Mouse (Mus musculus): Measurements from ENCODE around the gene Opa3. TPM values are rescaled to one million over a fixed set of nuclear protein-coding genes. Genes with fewer than 3 reads are reported as not detected.

Gene Opa3
- 7.3 and 11.6 TPM in 2 replicates for polyA plus RNA-seq (2012; ENCODE audit: insufficient read depth, low replicate concordance)

GRCm38 (mm10) chr7:19227883-19228792 lies at the start of gene Opa3:
Gene Opa3 (plus strand): TSS chr7:19228334.
- Histone ChIP-seq H3K27me3 (replicated peaks) (no peaks in the 10 kb centered on the region), H3K36me3 (replicated peaks; ENCODE audit: low read length) (peaks cover 50% of the 10 kb centered on the region), H3K9me3 (no peaks in the 10 kb centered on the region), H3K4me3 (replicated peaks) (peak within 1 kb of the TSS; percentile 96), H3K4me1 (peaks cover 79% of the 10 kb centered on the region)
- TF ChIP-seq GATA1 (IDR thresholded peaks at IDR 0.05; ENCODE audit: borderline replicate concordance, low read length): no peak
- TF ChIP-seq FLI1 (IDR thresholded peaks at IDR 0.05; ENCODE audit: low read length): no peak

GRCm38 (mm10) chr7:19178443-19179092 lies 49.6 kb upstream of the Opa3 start:
- peak overlapping the region; percentile 89 for H3K4me3 ChIP-seq (replicated peaks)

GRCm38 (mm10) chr7:19179173-19179572 lies 49.0 kb upstream of the Opa3 start:
- TF ChIP-seq FLI1 (IDR thresholded peaks at IDR 0.05; ENCODE audit: low read length): no peak
- Histone ChIP-seq H3K4me3 (replicated peaks) (peak overlapping the region; percentile 89), H3K36me3 (replicated peaks; ENCODE audit: low read length) (peaks cover 20% of the 10 kb centered on the region), H3K27me3 (replicated peaks) (peaks cover 34% of the 10 kb centered on the region), H3K4me1 (peaks cover 80% of the 10 kb centered on the region), H3K9me3 (no peaks in the 10 kb centered on the region)

More at GRCm38 (mm10) chr7:19178443-19179092, 49.6 kb upstream of the Opa3 start:
- peaks cover 14% of the 10 kb centered on the region for H3K36me3 ChIP-seq (replicated peaks; ENCODE audit: low read length)
- peaks cover 39% of the 10 kb centered on the region for H3K27me3 ChIP-seq (replicated peaks)
- peaks cover 74% of the 10 kb centered on the region for H3K4me1 ChIP-seq
- no peaks in the 10 kb centered on the region for H3K9me3 ChIP-seq
- TF ChIP-seq FLI1 (IDR thresholded peaks at IDR 0.05; ENCODE audit: low read length) (no peak), GATA1 (IDR thresholded peaks at IDR 0.05; ENCODE audit: borderline replicate concordance, low read length) (no peak)

- no peak for TF ChIP-seq GATA1 (IDR thresholded peaks at IDR 0.05; ENCODE audit: borderline replicate concordance, low read length)
- no peak for TF ChIP-seq FLI1 (IDR thresholded peaks at IDR 0.05; ENCODE audit: low read length)
- Histone ChIP-seq H3K4me3 (replicated peaks) (peak overlapping the region; percentile 89), H3K9me3 (no peaks in the 10 kb centered on the region), H3K27me3 (replicated peaks) (peaks cover 34% of the 10 kb centered on the region), H3K36me3 (replicated peaks; ENCODE audit: low read length) (peaks cover 28% of the 10 kb centered on the region), H3K4me1 (peaks cover 87% of the 10 kb centered on the region)
Observed at GRCm38 (mm10) chr7:19179936-19180335, 48.2 kb upstream of the Opa3 start.

GRCm38 (mm10) chr7:19180862-19181429 lies 47.2 kb upstream of the Opa3 start:
- peaks cover 81% of the 10 kb centered on the region for H3K4me1 ChIP-seq
- TF ChIP-seq GATA1 (IDR thresholded peaks at IDR 0.05; ENCODE audit: borderline replicate concordance, low read length) (no peak), FLI1 (IDR thresholded peaks at IDR 0.05; ENCODE audit: low read length) (no peak)
- peaks cover 27% of the 10 kb centered on the region for H3K27me3 ChIP-seq (replicated peaks)

GRCm38 (mm10) chr7:19184250-19184649 lies 43.9 kb upstream of the Opa3 start:
- H3K4me1 ChIP-seq: peaks cover 59% of the 10 kb centered on the region
- peaks cover 2% of the 10 kb centered on the region for H3K27me3 ChIP-seq (replicated peaks)
- H3K4me3 ChIP-seq (replicated peaks): no peak overlapping the region
- TF ChIP-seq FLI1 (IDR thresholded peaks at IDR 0.05; ENCODE audit: low read length) (no peak), GATA1 (IDR thresholded peaks at IDR 0.05; ENCODE audit: borderline replicate concordance, low read length) (no peak)
- H3K9me3 ChIP-seq: no peaks in the 10 kb centered on the region
- H3K36me3 ChIP-seq (replicated peaks; ENCODE audit: low read length): peaks cover 68% of the 10 kb centered on the region

More at GRCm38 (mm10) chr7:19180862-19181429, 47.2 kb upstream of the Opa3 start:
- Histone ChIP-seq H3K9me3 (no peaks in the 10 kb centered on the region), H3K36me3 (replicated peaks; ENCODE audit: low read length) (peaks cover 38% of the 10 kb centered on the region), H3K4me3 (replicated peaks) (peak overlapping the region; percentile 97)

- Histone ChIP-seq H3K4me1 (peaks cover 54% of the 10 kb centered on the region), H3K4me3 (replicated peaks) (no peak overlapping the region), H3K27me3 (replicated peaks) (no peaks in the 10 kb centered on the region), H3K36me3 (replicated peaks; ENCODE audit: low read length) (peaks cover 69% of the 10 kb centered on the region), H3K9me3 (no peaks in the 10 kb centered on the region)
- no peak for TF ChIP-seq GATA1 (IDR thresholded peaks at IDR 0.05; ENCODE audit: borderline replicate concordance, low read length)
- no peak for TF ChIP-seq FLI1 (IDR thresholded peaks at IDR 0.05; ENCODE audit: low read length)
Observed at GRCm38 (mm10) chr7:19184758-19185157, 43.4 kb upstream of the Opa3 start.

- Histone ChIP-seq H3K27me3 (replicated peaks) (no peaks in the 10 kb centered on the region), H3K4me3 (replicated peaks) (no peak overlapping the region), H3K9me3 (peaks cover 12% of the 10 kb centered on the region), H3K4me1 (peaks cover 21% of the 10 kb centered on the region), H3K36me3 (replicated peaks; ENCODE audit: low read length) (peaks cover 98% of the 10 kb centered on the region)
- TF ChIP-seq FLI1 (IDR thresholded peaks at IDR 0.05; ENCODE audit: low read length): no peak
- TF ChIP-seq GATA1 (IDR thresholded peaks at IDR 0.05; ENCODE audit: borderline replicate concordance, low read length): no peak
Observed at GRCm38 (mm10) chr7:19194676-19195075, 33.5 kb upstream of the Opa3 start.

- Histone ChIP-seq H3K27me3 (replicated peaks) (no peaks in the 10 kb centered on the region), H3K9me3 (peaks cover 12% of the 10 kb centered on the region), H3K36me3 (replicated peaks; ENCODE audit: low read length) (peaks cover 98% of the 10 kb centered on the region), H3K4me3 (replicated peaks) (no peak overlapping the region), H3K4me1 (peaks cover 13% of the 10 kb centered on the region)
- TF ChIP-seq FLI1 (IDR thresholded peaks at IDR 0.05; ENCODE audit: low read length) (no peak), GATA1 (IDR thresholded peaks at IDR 0.05; ENCODE audit: borderline replicate concordance, low read length) (no peak)
Observed at GRCm38 (mm10) chr7:19196676-19197075, 31.5 kb upstream of the Opa3 start.

All from megakaryocyte, embryonic 14.5 days (primary cell).